Mouse (Mus musculus): Measurements from ENCODE around the gene Pbrm1. TPM values are rescaled to one million over a fixed set of nuclear protein-coding genes. Genes with fewer than 3 reads are reported as not detected.

Pbrm1 gene
- total RNA-seq, 1 experiment from 2014 or later: 120 TPM

- ATAC-seq (replicated peaks; ENCODE audit: low read depth, poor library complexity, severe bottlenecking): no peak
These were observed 113.1 kb downstream of the Pbrm1 start for GRCm38 (mm10) chr14:31132031-31132430.

- no peak for ATAC-seq (replicated peaks; ENCODE audit: low read depth, poor library complexity, severe bottlenecking)
These were observed 113.6 kb downstream of the Pbrm1 start for GRCm38 (mm10) chr14:31132491-31132975.

- ATAC-seq (replicated peaks; ENCODE audit: low read depth, poor library complexity, severe bottlenecking): no peak
These were observed 114.2 kb downstream of the Pbrm1 start for GRCm38 (mm10) chr14:31133023-31133665.

GRCm38 (mm10) chr14:31134015-31135000 is 115.4 kb downstream of the Pbrm1 start:
- ATAC-seq (replicated peaks; ENCODE audit: low read depth, poor library complexity, severe bottlenecking): no peak

GRCm38 (mm10) chr14:31135495-31136410 is 116.8 kb downstream of the Pbrm1 start:
- no peak for ATAC-seq (replicated peaks; ENCODE audit: low read depth, poor library complexity, severe bottlenecking)

GRCm38 (mm10) chr14:31136411-31137280 is 117.7 kb downstream of the Pbrm1 start:
- no peak for ATAC-seq (replicated peaks; ENCODE audit: low read depth, poor library complexity, severe bottlenecking)

- no peak for ATAC-seq (replicated peaks; ENCODE audit: low read depth, poor library complexity, severe bottlenecking)
These were observed 118.3 kb downstream of the Pbrm1 start for GRCm38 (mm10) chr14:31137281-31137595.

GRCm38 (mm10) chr14:31137791-31138190 is 118.9 kb downstream of the Pbrm1 start:
- ATAC-seq (replicated peaks; ENCODE audit: low read depth, poor library complexity, severe bottlenecking): no peak

GRCm38 (mm10) chr14:31138219-31138896 is 119.4 kb downstream of the Pbrm1 start:
- no peak for ATAC-seq (replicated peaks; ENCODE audit: low read depth, poor library complexity, severe bottlenecking)

- ATAC-seq (replicated peaks; ENCODE audit: low read depth, poor library complexity, severe bottlenecking): no peak
These were observed 120.0 kb downstream of the Pbrm1 start for GRCm38 (mm10) chr14:31138897-31139429.

GRCm38 (mm10) chr14:31139666-31140065 is 120.7 kb downstream of the Pbrm1 start:
- ATAC-seq (replicated peaks; ENCODE audit: low read depth, poor library complexity, severe bottlenecking): peak; percentile 43

GRCm38 (mm10) chr14:31140141-31140540 is 121.2 kb downstream of the Pbrm1 start:
- no peak for ATAC-seq (replicated peaks; ENCODE audit: low read depth, poor library complexity, severe bottlenecking)

GRCm38 (mm10) chr14:31141011-31141410 is 122.1 kb downstream of the Pbrm1 start:
- no peak for ATAC-seq (replicated peaks; ENCODE audit: low read depth, poor library complexity, severe bottlenecking)

- no peak for ATAC-seq (replicated peaks; ENCODE audit: low read depth, poor library complexity, severe bottlenecking)
These were observed 126.8 kb downstream of the Pbrm1 start for GRCm38 (mm10) chr14:31145694-31146093.

GRCm38 (mm10) chr14:31160196-31161150 is 141.5 kb downstream of the Pbrm1 start:
- peak; percentile 82 for ATAC-seq (replicated peaks; ENCODE audit: low read depth, poor library complexity, severe bottlenecking)

GRCm38 (mm10) chr14:31161191-31161590 is 142.3 kb downstream of the Pbrm1 start:
- no peak for ATAC-seq (replicated peaks; ENCODE audit: low read depth, poor library complexity, severe bottlenecking)

- ATAC-seq (replicated peaks; ENCODE audit: low read depth, poor library complexity, severe bottlenecking): no peak
These were observed 142.7 kb downstream of the Pbrm1 start for GRCm38 (mm10) chr14:31161638-31162037.
